Mouse (Mus musculus) heart, postnatal 0 days (tissue): ENCODE results near the gene Vmn2r27.

ENCODE experiments used
- CTCF ChIP-seq: IDR thresholded peaks from 2 replicates; pipeline ENCODE4 v1.5.1; 2016; ENCODE audit warnings: antibody characterized with exemption, control low read depth, low read depth
- EP300 ChIP-seq: IDR thresholded peaks from 2 replicates; pipeline ENCODE4 v1.6.1; 2016; ENCODE audit warnings: antibody characterized with exemption, low read depth

DNA sequence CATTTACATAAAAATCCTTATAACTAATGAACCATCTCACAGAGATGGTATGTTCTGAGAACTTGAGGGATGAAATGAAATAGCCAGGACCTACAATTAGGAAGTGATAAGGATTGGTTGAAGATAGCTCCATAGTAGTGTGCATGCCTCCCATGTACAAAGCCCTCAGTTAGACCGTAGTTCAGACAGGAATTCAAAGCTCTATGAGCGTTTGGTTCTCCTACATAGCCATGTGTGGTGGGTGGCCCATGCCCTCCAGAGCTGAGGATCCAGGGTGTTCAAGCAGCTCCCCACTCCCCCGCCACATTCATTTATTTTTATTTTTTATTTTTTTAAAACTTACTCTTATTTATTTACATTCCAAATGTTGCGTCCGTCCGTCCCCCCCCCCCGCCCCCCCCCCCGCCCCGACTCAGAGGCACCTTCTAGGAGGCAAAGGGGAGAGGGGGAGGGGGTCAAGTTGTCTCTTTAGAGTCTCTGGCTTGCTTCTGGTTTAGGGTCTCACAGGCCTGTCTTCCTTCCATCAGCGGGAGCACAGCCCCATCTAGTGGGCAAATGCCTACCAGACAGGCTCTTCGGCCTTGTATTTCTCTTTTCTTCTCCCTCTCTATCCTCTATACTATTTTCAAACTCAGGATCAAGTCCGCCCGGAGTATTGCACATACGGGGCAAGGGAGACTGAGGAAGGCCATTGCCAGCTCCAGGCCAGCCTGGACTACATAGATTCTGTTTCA, 28.7 kb upstream of the Vmn2r27 start:
- TF ChIP-seq CTCF (peak; percentile 79), EP300 (no peak)
